ENCODE assay signal across 14 mouse cellular contexts in the genomic region with DNA sequence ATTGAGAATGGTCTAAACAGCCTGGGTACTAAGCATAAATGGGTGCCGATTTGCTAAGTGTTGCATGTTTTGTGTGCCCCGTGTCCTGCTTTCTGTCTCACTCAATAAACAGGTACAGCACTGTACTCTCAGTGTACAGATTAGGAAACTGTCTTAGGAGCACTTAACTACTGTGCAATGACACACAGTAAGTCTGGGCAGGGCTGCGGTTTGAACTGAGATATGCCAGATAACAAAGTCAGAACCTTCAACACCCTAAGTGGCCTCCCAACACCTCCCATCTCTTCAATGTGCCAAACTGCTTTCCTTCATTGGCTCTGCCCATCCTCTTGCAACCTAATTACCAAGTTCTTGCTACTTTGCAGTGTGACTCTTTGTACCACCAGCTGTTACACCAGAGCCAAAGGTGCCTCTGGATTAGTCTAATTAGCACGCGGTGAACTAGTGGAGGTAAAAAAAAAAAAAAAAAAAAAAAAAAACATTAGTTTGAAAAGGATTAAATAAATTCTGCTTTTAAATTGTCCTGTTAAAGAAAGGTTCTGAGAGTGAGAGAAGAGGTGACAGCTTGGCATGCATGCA.
A peak's percentile ranks its signal among the peaks of the same experiment; 100 is the strongest.
DNase-seq lines count a peak whose midpoint lies in the region; ATAC-seq and TF ChIP-seq lines count a peak whose summit lies in the region.
"Had no signal": no experiment of that assay in that cellular context is flagged by ENCODE, and none has a peak within 500 bp of the region (broad histone marks: within the 10 kb centered on the region; RNA-seq: fewer than 3 reads in every experiment).

No protein-coding gene starts in this region.

- peak; percentile 81 for ATAC-seq in liver, embryonic 15.5 days (ENCODE audit: insufficient read depth)
- no peak for ATAC-seq in forebrain, postnatal 0 days
- ATAC-seq: hindbrain, postnatal 0 days had no signal

- H3K27ac ChIP-seq in liver, embryonic 15.5 days (replicated peaks): no peak overlapping the region
- H3K27ac ChIP-seq in forebrain, postnatal 0 days (ENCODE audit: low read depth, low read length): no peak overlapping the region
- H3K27ac ChIP-seq: hindbrain, postnatal 0 days had no signal

- DNase-seq in 416B (ENCODE audit: low read depth): peak; percentile 78
- peak; percentile 76 for DNase-seq in CD4-positive, CD25-positive, alpha-beta regulatory T cell, adult 2 months (ENCODE audit: low read depth, low spot score)
- DNase-seq in c-Kit-positive CD71-positive TER-119-negative erythroid progenitor cells, embryonic 14.5 days (ENCODE audit: low read depth): peak; percentile 54
- no peak for DNase-seq in spleen, postnatal 10 days (ENCODE audit: low spot score in 2 of 2)
- no peak for DNase-seq in forebrain, postnatal 0 days
- no peak for DNase-seq in ovary, postnatal 14 days (ENCODE audit: low spot score)
- no peak for DNase-seq in left cerebral cortex, postnatal 36 days (ENCODE audit: low spot score in 2 of 2)
- DNase-seq: cerebellum, adult 11-12 months; heart, adult 18-20 months; heart, postnatal 10 days; lung, adult 18-20 months; thymus, postnatal 25 days had no signal

- H3K4me3 ChIP-seq in liver, embryonic 15.5 days (replicated peaks): no peak overlapping the region
- no peak overlapping the region for H3K4me3 ChIP-seq in forebrain, postnatal 0 days (ENCODE audit: low read depth, low read length)

- no peak overlapping the region for H3K4me2 ChIP-seq in liver, embryonic 15.5 days
- H3K4me2 ChIP-seq in forebrain, postnatal 0 days (ENCODE audit: low read depth): no peak overlapping the region

- no peaks in the 10 kb centered on the region for H3K27me3 ChIP-seq in liver, embryonic 15.5 days
- H3K27me3 ChIP-seq in forebrain, postnatal 0 days (ENCODE audit: insufficient read depth, low read length): no peaks in the 10 kb centered on the region

- WGBS in liver, embryonic 15.5 days (ENCODE audit: insufficient replicate concordance): 21% methylated on average over 5 of the region's 5 CpGs
- 36% methylated on average over 5 of the region's 5 CpGs for WGBS in forebrain, postnatal 0 days

- H3K4me1 ChIP-seq in liver, embryonic 15.5 days (replicated peaks): peaks cover 33% of the 10 kb centered on the region
- H3K4me1 ChIP-seq in forebrain, postnatal 0 days (ENCODE audit: insufficient read depth): no peaks in the 10 kb centered on the region

- peaks cover 6% of the 10 kb centered on the region; the same call in 1 of the 2 replicates for H3K36me3 ChIP-seq in liver, embryonic 15.5 days (replicated peaks)
- no peaks in the 10 kb centered on the region for H3K36me3 ChIP-seq in forebrain, postnatal 0 days (ENCODE audit: insufficient read depth)

- intact Hi-C loops in left cerebral cortex, postnatal 36 days (cut with DNase I): no loop called here

- no peak for TF ChIP-seq CTCF in forebrain, postnatal 0 days (IDR thresholded peaks at IDR 0.05; ENCODE audit: low read depth)

- H3K9me3 ChIP-seq in liver, embryonic 15.5 days (replicated peaks): no peaks in the 10 kb centered on the region
- H3K9me3 ChIP-seq in forebrain, postnatal 0 days (ENCODE audit: low read length): no peaks in the 10 kb centered on the region

- H3K9ac ChIP-seq in liver, embryonic 15.5 days: no peak overlapping the region
- H3K9ac ChIP-seq in forebrain, postnatal 0 days: no peak overlapping the region

Comparison
In these comparisons a context has a peak if more than half of its experiments do, and no peak if none do; other contexts are left out.
1. DNase-seq: peak in 416B (single experiment), CD4-positive, CD25-positive, alpha-beta regulatory T cell, adult 2 months (single experiment) and c-Kit-positive CD71-positive TER-119-negative erythroid progenitor cells, embryonic 14.5 days (single experiment); none in spleen, postnatal 10 days (0 of 2), forebrain, postnatal 0 days (single experiment), ovary, postnatal 14 days (single experiment) and left cerebral cortex, postnatal 36 days (0 of 2).